Mouse (Mus musculus): ENCODE measurements around the gene Saxo1. TPM values are rescaled to one million over a fixed set of nuclear protein-coding genes. Genes with fewer than 3 reads are reported as not detected.

Gene Saxo1
- total and polyA plus RNA-seq, 3 experiments = not detected

DNA sequence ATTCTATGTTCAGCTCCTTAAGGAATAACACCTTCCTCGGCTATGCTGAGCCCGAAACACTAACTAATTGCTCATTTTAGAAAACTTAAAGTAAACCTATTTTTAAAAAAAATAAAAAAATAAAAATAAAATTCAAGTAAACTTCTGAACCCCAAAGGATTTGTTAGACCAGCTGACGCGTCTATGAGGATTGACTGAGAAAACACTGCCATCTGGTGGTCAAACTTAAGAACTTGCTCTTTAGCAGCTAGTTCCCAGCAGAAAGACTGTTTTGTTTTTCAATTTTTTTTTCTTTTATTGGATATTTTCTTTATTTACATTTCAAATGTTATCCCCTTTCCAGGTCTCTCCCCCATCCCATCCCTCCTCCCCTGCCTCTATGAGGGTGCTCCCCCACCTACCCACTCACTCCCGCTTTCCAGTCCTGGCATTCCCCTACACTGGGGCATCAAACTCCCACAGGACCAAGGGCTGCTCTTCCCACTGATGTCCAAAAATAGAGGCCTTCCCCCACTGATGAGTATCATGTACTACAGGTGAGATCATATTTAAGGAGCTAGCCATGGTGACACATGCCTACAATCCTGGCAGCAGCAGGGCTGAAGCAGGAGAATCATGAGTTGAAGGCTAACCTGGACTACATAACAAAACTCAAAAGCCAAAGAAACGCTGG is 3.0 kb downstream of the Saxo1 start:
- TF ChIP-seq MAX (IDR thresholded peaks at IDR 0.05; ENCODE audit: low read length) = no peak
- TF ChIP-seq JUND (IDR thresholded peaks at IDR 0.05; ENCODE audit: low read depth, low read length) = no peak
- TF ChIP-seq ZMIZ1 (IDR thresholded peaks at IDR 0.05; ENCODE audit: low read depth, low read length) = no peak
- peak; percentile 53 for TF ChIP-seq ZC3H11A (IDR thresholded peaks at IDR 0.05; ENCODE audit: low read depth, low read length)
- TF ChIP-seq MXI1 (IDR thresholded peaks at IDR 0.05; ENCODE audit: low read depth, low read length) = no peak
- TF ChIP-seq MEF2A (IDR thresholded peaks at IDR 0.05; ENCODE audit: extremely low read depth, insufficient replicate concordance, low read depth, low read length, poor library complexity, severe bottlenecking) = no peak
- TF ChIP-seq CHD2 (IDR thresholded peaks at IDR 0.05; ENCODE audit: low read length) = no peak
- no peak for TF ChIP-seq HCFC1 (IDR thresholded peaks at IDR 0.05; ENCODE audit: low read depth, low read length)
- TF ChIP-seq POLR2A (IDR thresholded peaks at IDR 0.05; ENCODE audit: control insufficient read depth in 1 of 2, insufficient read depth in 1 of 2, low read depth in 1 of 2, low read length in 2 of 2, poor library complexity in 1 of 2) = no peak
- TF ChIP-seq SMC3 (IDR thresholded peaks at IDR 0.05; ENCODE audit: low read depth, low read length) = peak; percentile 72
- peak; percentile 71 for TF ChIP-seq RAD21 (IDR thresholded peaks at IDR 0.05; ENCODE audit: low read depth, low read length)
- no peak for TF ChIP-seq SIN3A (IDR thresholded peaks at IDR 0.05; ENCODE audit: low read length)
- TF ChIP-seq USF1 (IDR thresholded peaks at IDR 0.05; ENCODE audit: low read depth, low read length) = peak; percentile 54
- no peak for TF ChIP-seq BHLHE40 (IDR thresholded peaks at IDR 0.05; ENCODE audit: borderline replicate concordance, low read depth, low read length)
- TF ChIP-seq CTCF (IDR thresholded peaks at IDR 0.05 in 2 of 3, conservative IDR thresholded peaks at IDR 0.05 in 1 of 3; ENCODE audit: control insufficient read depth in 1 of 3, insufficient read depth in 1 of 3, low read depth in 2 of 3, low read length in 3 of 3, poor library complexity in 1 of 3, severe bottlenecking in 1 of 3) = peak; percentile 36 to 66 (median 56)
- TF ChIP-seq MYB (IDR thresholded peaks at IDR 0.05; ENCODE audit: low read depth, low read length) = no peak
- TF ChIP-seq ZNF384 (IDR thresholded peaks at IDR 0.05; ENCODE audit: low read depth, low read length) = no peak
- no peak overlapping the region for H3K9ac ChIP-seq (ENCODE audit: control insufficient read depth, low read depth, low read length, poor library complexity, severe bottlenecking)
- peaks cover 0 to 6% of the 10 kb centered on the region in 2 experiments; a peak in 2 of 4 replicates for H3K27me3 ChIP-seq (ENCODE audit: control insufficient read depth in 1 of 2, insufficient read depth in 2 of 2, low read length in 2 of 2)
- no peaks in the 10 kb centered on the region; a peak in 1 of 4 replicates for H3K4me1 ChIP-seq (ENCODE audit: control insufficient read depth in 1 of 2, insufficient read depth in 2 of 2, low read length in 2 of 2)
- H3K4me3 ChIP-seq (ENCODE audit: control insufficient read depth in 1 of 2, insufficient read depth in 1 of 2, low read depth in 2 of 2, low read length in 2 of 2) = no peak overlapping the region
- H3K9me3 ChIP-seq (replicated peaks; ENCODE audit: insufficient read depth, low read length) = no peaks in the 10 kb centered on the region
- H3K27ac ChIP-seq (ENCODE audit: control insufficient read depth, low read depth, low read length) = no peak overlapping the region
- H3K36me3 ChIP-seq (ENCODE audit: control insufficient read depth in 1 of 2, insufficient read depth in 2 of 2, low read length in 2 of 2) = peaks cover 0 to 3% of the 10 kb centered on the region in 2 experiments; a peak in 1 of 4 replicates
- H3K79me2 ChIP-seq (ENCODE audit: control insufficient read depth, insufficient read depth, low read length, poor library complexity) = no peaks in the 10 kb centered on the region
- peak; percentile 71 for DNase-seq (ENCODE audit: low read depth, low spot score)

DNA sequence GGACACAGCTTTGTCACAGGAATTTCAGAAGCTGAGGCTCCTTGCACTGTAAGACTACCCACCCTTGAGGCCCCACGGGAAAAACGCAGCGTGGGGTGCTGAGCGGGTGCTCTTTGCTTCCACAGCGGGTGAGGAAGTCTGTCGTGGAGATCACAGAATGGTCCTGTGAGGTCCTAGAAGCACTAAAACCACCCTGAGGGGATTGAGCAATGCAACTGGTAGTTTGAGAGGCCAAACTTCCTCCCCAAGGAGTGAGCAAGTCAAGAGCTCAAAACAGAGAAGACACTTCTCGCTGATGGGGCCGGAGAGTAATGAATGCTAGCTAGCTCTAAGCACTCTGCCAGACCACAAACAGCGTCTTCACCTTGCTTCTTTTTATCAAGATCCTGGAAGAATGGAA is 9.8 kb downstream of the Saxo1 start:
- TF ChIP-seq TAL1 (IDR thresholded peaks at IDR 0.05; ENCODE audit: low read length) (no peak), ZNF384 (IDR thresholded peaks at IDR 0.05; ENCODE audit: low read depth, low read length) (no peak), CHD1 (IDR thresholded peaks at IDR 0.05; ENCODE audit: low read depth, low read length) (no peak), MAZ (IDR thresholded peaks at IDR 0.05; ENCODE audit: low read depth, low read length) (no peak), CTCF (IDR thresholded peaks at IDR 0.05 in 2 of 3, conservative IDR thresholded peaks at IDR 0.05 in 1 of 3; ENCODE audit: control insufficient read depth in 1 of 3, insufficient read depth in 1 of 3, low read depth in 2 of 3, low read length in 3 of 3, poor library complexity in 1 of 3, severe bottlenecking in 1 of 3) (no peak), MAX (IDR thresholded peaks at IDR 0.05; ENCODE audit: low read length) (no peak), GATA1 (IDR thresholded peaks at IDR 0.05; ENCODE audit: low read depth, low read length) (no peak), GABPA (IDR thresholded peaks at IDR 0.05; ENCODE audit: low read depth, low read length) (no peak), UBTF (IDR thresholded peaks at IDR 0.05; ENCODE audit: borderline replicate concordance, insufficient read depth, low read depth, low read length) (no peak), TCF12 (IDR thresholded peaks at IDR 0.05; ENCODE audit: low read depth, low read length) (no peak), BHLHE40 (IDR thresholded peaks at IDR 0.05; ENCODE audit: borderline replicate concordance, low read depth, low read length) (no peak), SMC3 (IDR thresholded peaks at IDR 0.05; ENCODE audit: low read depth, low read length) (no peak)
- DNase-seq (ENCODE audit: low read depth, low spot score) = no peak
- Histone ChIP-seq H3K4me3 (ENCODE audit: control insufficient read depth in 1 of 2, insufficient read depth in 1 of 2, low read depth in 2 of 2, low read length in 2 of 2) (no peak overlapping the region), H3K9me3 (replicated peaks; ENCODE audit: insufficient read depth, low read length) (no peaks in the 10 kb centered on the region), H3K27ac (ENCODE audit: control insufficient read depth, low read depth, low read length) (no peak overlapping the region), H3K27me3 (ENCODE audit: control insufficient read depth in 1 of 2, insufficient read depth in 2 of 2, low read length in 2 of 2) (peaks cover under 1 to 6% of the 10 kb centered on the region in 2 experiments; a peak in 3 of 4 replicates), H3K4me1 (ENCODE audit: control insufficient read depth in 1 of 2, insufficient read depth in 2 of 2, low read length in 2 of 2) (no peaks in the 10 kb centered on the region), H3K36me3 (ENCODE audit: control insufficient read depth in 1 of 2, insufficient read depth in 2 of 2, low read length in 2 of 2) (no peaks in the 10 kb centered on the region), H3K9ac (ENCODE audit: control insufficient read depth, low read depth, low read length, poor library complexity, severe bottlenecking) (no peak overlapping the region), H3K79me2 (ENCODE audit: control insufficient read depth, insufficient read depth, low read length, poor library complexity) (no peaks in the 10 kb centered on the region)

All from MEL (cell line).